Mouse (Mus musculus): ENCODE data around the gene S100a2.
A peak's percentile ranks its signal among the peaks of the same experiment; 100 is the strongest.

The S100a2 gene

DNA sequence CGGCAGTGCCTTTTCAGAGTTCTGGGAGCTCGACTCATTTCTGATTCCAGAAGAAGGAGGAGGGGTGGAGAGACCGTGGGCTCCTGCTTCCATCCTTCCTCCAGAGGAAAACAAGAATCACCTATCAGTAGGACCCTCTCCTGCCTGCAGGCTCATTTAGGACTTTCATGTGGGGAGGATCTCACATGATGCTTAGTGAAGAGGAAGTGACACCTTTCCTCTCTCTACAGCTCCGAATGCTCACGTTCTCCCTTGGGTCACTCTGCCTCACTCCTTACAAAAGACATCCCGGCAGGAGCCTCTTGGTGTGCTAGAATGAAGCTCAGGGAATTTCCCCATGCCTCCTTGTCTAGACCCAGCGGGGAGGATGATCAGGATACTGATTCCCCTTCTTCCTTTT, 31.5 kb downstream of the S100a2 start:
- DNase-seq = no peak

DNA sequence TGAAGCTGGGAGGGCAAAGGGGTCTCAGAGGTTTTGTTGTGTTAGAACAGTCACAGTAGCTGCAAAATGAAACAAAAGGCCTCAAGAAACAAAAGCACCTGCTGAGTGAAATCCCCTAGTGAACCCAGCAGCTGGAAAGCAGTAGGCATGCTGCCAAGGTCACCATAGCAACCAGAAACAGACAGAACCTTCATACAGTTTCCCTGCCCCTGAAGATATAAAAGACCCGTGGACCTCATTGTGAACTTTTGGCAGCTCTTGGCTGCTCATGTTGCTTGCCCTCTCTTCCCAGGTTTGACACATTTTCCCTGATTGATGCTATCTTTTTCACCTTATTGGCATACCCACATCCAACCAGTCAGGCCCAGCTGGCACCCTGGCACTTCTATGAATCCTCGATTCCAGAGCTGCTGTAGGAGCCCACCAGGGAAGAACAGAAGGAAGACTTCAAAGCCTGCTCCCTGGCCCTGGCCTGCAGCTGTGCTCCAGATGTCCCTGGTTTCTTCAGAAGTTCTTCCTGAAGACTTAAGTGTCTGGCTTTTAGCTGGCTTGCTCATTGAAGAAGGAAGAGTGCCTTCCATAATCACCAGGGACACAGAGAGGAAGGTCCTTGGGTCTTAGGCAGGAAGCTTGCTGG, 33.5 kb downstream of the S100a2 start:
- peak; percentile 82 for DNase-seq

DNA sequence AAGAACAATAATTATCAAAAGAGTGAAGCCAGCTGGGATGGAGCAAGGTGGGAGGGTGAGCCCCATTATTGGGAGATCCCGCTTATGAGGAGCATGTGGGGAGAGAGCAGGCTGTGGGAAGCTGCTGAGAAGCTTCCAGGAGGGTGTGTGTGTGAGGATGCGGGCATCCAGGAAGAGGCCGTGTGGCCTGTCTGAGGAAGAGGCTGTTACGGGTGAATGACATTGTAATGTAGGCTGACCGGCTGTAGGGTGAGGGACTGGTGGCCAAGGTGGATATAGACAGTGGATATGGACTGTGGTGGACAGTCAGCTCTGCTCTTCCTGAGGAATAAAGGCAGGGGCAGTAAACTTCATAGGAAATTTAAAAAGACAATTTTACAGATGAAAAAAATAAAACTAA, 35.4 kb downstream of the S100a2 start:
- no peak for DNase-seq

DNA sequence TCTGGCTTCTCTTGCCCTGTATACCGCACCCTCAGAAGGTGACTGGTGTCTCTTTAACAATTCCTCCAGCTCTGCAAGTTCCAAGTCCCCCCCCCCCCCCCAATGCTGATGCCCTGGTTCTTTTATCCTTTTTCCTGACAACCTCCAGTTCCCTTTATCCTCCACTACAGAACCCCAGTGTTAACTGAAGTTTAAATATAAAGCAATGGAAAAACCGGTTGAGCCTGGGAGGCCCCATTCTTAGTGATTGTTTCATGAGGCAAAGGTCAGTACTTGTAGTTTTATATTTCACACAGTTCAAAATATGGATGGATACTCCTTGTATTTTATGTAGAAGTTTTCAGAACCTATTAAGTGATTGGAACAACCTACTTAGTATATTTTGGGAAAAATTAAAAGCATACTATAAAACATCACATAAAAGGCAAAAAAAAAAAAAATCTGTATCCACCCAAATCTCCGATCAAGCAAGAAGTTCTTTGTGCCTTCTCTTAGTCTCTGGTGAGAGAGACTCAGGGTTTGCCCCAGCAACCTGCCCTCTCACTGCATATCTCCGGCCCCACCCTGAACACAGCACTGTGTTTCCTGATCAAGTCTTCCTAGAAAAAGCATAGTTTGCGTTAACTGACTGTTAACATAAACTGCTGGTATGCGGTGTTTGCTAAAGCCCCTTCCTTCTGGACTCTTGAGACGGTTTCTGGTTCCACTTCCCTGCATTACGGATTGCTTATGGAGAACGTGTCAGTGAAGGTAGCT, 36.4 kb downstream of the S100a2 start:
- no peak for DNase-seq

DNA sequence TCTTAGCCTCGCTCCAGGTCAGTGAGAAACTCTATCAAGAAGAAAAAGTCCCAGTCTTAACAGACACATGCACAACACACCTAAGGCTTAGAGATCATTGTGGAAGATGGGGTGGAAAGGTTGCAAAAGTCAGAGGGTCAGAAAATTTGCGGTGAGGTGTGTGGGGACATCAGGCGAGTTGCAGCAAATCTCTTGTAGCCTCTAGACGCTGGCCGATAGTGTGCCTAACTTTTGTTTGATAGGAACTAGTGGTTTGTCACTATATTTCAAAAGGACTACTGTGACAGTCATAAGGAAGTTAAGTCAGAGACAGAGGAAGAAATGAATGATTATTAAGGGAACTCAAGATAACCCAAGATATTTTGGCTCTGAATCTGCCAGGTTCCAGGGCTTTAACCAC, 37.3 kb downstream of the S100a2 start:
- DNase-seq = no peak

DNA sequence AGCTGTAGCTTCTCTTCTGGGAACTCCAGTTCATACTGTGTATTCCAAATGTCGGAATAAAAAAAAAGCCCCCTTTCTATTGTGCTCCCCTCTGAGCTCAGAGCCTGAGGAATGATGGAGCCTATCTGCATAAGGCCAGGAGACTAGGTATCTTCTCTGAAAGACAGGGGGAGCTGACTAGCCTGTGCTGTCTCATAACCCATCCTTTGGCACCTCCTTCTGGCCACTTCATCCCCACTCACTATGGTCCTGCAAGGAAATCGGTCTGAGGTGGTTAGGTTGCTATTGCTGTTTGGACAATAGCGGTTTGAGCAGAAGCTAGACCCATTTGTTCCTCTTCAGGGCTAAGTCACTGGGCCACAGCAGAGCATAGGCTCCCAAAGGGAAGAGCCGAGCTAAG, 37.8 kb downstream of the S100a2 start:
- peak; percentile 50 for DNase-seq

DNA sequence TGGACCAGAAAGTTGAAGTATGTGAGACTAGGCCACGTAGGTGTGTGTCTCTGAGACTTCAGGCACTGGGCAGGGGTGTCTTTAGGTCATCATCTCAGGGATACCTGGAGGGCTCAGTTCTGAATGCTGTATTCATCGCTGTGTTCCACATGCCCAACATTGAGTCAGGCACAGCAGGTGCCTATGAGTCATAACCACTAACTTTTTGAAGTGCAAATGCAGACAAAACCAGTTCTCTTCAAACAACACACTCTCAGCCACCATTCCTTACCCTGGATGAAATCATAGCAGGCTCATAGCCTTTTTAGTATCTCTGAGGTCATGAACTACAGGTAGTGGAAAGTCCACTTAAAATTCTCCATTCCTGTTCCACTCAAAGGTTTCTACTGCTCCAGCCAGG, 39.3 kb downstream of the S100a2 start:
- peak; percentile 28 for DNase-seq

DNA sequence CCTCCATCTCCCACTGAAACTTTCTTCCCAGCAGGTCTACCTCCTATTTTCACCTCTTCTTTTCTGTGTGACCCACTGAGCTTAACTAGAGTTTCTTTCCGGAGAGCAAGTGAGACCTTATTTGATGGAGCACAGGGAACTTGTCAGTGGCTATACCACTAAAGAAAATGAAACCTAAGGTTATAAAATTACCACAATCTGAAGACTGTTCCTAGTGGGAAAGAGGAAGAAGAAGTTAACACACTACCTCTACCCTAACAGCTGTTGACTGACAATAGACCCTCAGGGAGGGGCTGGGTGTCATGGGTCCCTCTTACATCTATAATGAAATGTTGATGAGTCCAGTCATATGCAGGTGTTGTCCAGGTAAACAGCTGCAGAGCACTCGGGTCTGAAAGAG, 41.9 kb downstream of the S100a2 start:
- DNase-seq = no peak

DNA sequence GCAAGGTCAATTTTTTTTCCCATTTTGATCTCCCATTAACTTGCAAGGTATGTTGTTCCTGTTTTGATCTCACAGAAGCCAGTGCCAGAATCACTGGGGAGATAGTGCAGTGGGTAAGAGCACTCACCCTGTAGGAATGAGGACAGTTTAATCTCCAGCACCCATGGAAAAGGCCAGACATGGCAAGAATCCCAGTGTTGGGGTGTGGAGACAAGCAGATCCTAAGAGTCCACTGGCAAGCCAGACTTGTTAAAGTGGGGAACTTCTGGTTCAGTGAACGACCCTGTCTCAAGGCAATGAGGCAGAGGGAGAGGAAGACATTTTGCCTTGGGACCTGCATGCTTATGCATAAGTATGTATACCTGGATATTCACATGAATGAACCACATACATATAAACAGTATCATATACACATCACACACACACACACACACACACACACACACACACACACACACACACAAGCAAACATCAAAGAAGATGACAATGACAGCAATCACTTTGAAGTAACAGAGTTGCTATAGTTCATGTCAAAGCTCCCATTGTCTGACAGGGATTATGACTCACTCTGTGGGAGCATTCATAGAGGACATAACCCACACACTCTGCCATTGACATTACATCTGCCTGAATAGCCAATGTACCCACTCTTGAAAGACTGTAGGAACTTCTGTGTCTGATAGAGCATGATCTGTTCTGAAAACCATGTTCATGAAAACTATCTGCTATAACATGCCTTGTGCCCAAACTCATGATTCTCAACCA, 48.6 kb downstream of the S100a2 start:
- no peak for DNase-seq

DNA sequence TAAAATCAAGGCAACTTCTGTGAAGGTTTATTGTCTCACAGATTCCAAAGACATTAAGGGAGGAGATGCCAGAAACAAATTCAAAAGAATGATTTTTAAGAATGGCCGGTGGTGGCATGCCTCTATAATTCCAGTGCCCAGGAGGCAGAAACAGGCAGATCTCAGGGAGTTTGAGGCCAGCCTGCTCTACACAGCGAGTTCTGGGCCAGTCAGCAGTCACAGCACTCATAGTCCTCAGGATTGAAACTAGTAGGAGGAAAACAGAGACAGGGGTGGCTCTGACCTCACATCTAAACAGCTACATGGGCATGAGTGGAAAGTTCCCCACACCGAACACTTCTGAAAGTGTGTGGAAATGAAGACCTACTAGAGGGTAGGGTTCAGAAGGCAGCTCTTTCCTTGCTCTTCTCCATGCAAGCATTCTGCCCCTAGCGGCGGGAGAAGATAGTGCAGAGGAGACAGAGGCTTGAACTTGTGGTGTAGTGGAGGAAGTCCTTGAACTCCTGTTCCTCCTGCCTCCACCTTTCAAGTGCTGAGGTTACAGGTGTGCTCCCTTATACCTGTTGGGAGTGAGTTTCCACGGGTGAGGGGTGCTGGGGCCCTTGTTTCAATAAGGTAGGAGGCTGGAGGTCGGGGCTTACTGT, 49.6 kb downstream of the S100a2 start:
- DNase-seq = peak; percentile 64

DNA sequence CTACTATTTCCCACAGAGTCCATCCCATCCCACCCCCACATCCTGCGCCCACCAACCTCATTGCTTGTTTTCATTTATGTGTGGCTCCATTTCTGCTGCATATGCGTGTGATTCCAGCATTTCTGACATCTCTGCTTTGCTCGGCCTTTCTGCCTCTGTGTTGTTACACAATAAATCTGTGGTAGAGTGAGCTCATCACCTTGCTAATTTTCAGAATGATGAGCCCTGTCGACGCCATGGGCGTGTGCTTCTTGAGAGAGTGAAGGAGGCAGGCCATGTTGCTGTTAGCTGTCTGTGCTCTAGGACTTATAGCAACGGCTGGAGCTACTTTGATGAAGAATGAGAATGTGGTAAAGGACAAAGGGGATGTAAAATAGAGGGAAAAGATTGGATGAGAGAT, 50.9 kb downstream of the S100a2 start:
- DNase-seq = no peak
